Mouse (Mus musculus) heart, adult 2 months (tissue): ENCODE data around the gene Smad1. TPM values are rescaled to one million over a fixed set of nuclear protein-coding genes. Genes with fewer than 3 reads are reported as not detected.
A peak's percentile ranks its signal among the peaks of the same experiment; 100 is the strongest.

ENCODE experiments used
- DNase-seq, 2 experiments: peaks; one replicate each; pipeline ENCODE4 v3.0.0; 2021
- H3K27ac ChIP-seq: fragments of 200-600 bp; 2 replicates; pipeline ENCODE4 v1.8.1; 2022
- H3K27me3 ChIP-seq: fragments of 200-500 bp; 2 replicates; pipeline ENCODE4 v1.6.1; 2012; ENCODE audit warnings: mild to moderate bottlenecking, low read length, inconsistent platforms, mixed read lengths; ENCODE audit not compliant: control insufficient read depth, insufficient read depth
- H3K36me3 ChIP-seq: fragments of 200-500 bp; 2 replicates; pipeline ENCODE4 v1.6.1; 2012; ENCODE audit warnings: low read length, inconsistent platforms; ENCODE audit not compliant: control insufficient read depth, insufficient read depth
- H3K4me1 ChIP-seq: fragments of 200-500 bp; 2 replicates; pipeline ENCODE4 v1.6.1; 2011; ENCODE audit warnings: low read length; ENCODE audit not compliant: control insufficient read depth, insufficient read depth
- H3K4me3 ChIP-seq: fragments of 200-600 bp; 2 replicates; pipeline ENCODE4 v1.8.1; 2022
- H3K79me2 ChIP-seq: fragments of 200-500 bp; replicated peaks from 2 replicates; pipeline ENCODE4 v1.6.1; 2012; ENCODE audit warnings: mild to moderate bottlenecking, inconsistent platforms, low read length, moderate library complexity, mixed read lengths; ENCODE audit not compliant: control insufficient read depth, insufficient read depth
- H3K9ac ChIP-seq: fragments of 200-500 bp; 2 replicates; pipeline ENCODE4 v1.6.1; 2012; ENCODE audit warnings: low read depth, mild to moderate bottlenecking, control low read depth, inconsistent platforms, low read length, mixed read lengths
- CTCF ChIP-seq: fragments of 200-600 bp; IDR thresholded peaks from 2 replicates; pipeline ENCODE4 v1.8.1; 2022; ENCODE audit warnings: antibody characterized with exemption, mild to moderate bottlenecking, moderate library complexity
- EP300 ChIP-seq: fragments of 200-500 bp; IDR thresholded peaks from 2 replicates; pipeline ENCODE4 v1.6.1; 2011; ENCODE audit warnings: low read depth, low read length, control low read depth; ENCODE audit not compliant: insufficient read depth
- POLR2A ChIP-seq: fragments of 200-500 bp; IDR thresholded peaks from 2 replicates; pipeline ENCODE4 v1.6.1; 2011; ENCODE audit warnings: mild to moderate bottlenecking, low read depth, low read length, control low read depth; ENCODE audit not compliant: insufficient read depth
- WGBS: fragments of 180-500 bp; shearing (Covaris S2); methylation state at CpG from one replicate; pipeline ENCODE4 v1.1.7; 2018; 5-methylcytosine and 5-hydroxymethylcytosine counted together
- intact Hi-C: fragments of 180-260 bp; cut with DNase I; formaldehyde crosslinking; loops from one replicate; pipeline ENCODE4 v1.15.1; 2025
- polyA plus RNA-seq: library from polyadenylated mRNA; depleted of rRNA; stranded (reverse); fragments of >200 nt; gene quantifications from 2 replicates; pipeline ENCODE4 v1.2.3, GENCODE M21; 2012
- total RNA-seq, 2 experiments: library from RNA; stranded (reverse); gene quantifications; 2 replicates each; pipeline ENCODE4 v1.2.3; 2021

Gene Smad1
- total and polyA plus RNA-seq, 3 experiments = 12.7 to 18.0 (median 14.0) TPM

- TF ChIP-seq CTCF (no peak), POLR2A (no peak), EP300 (no peak)
- Histone ChIP-seq H3K4me1 (peaks cover 10% of the 10 kb centered on the region), H3K4me3 (no peak overlapping the region; the same call in 1 of the 2 replicates), H3K79me2 (no peaks in the 10 kb centered on the region), H3K27me3 (no peaks in the 10 kb centered on the region), H3K27ac (peak overlapping the region; percentile 80), H3K36me3 (no peaks in the 10 kb centered on the region), H3K9ac (no peak overlapping the region)
- 40% methylated on average over 7 of the region's 7 CpGs for WGBS
- intact Hi-C loops = loop anchor here (2.0 kb wide), 1 partner anchor 22 kb away; no protein-coding TSS in a partner anchor
- DNase-seq = no peak
These were observed 76.2 kb downstream of the Smad1 start for GRCm38 (mm10) chr8:79323121-79323520.

- Histone ChIP-seq H3K36me3 (no peaks in the 10 kb centered on the region), H3K79me2 (no peaks in the 10 kb centered on the region), H3K9ac (no peak overlapping the region), H3K4me1 (no peaks in the 10 kb centered on the region), H3K27ac (no peak overlapping the region), H3K27me3 (no peaks in the 10 kb centered on the region), H3K4me3 (no peak overlapping the region)
- no peak for TF ChIP-seq EP300
- TF ChIP-seq CTCF = no peak
- no peak for TF ChIP-seq POLR2A
- intact Hi-C loops = no loop called here
- DNase-seq = no peak
- 79% methylated on average over 2 of the region's 2 CpGs for WGBS
These were observed 88.5 kb downstream of the Smad1 start for GRCm38 (mm10) chr8:79310801-79311200.

- intact Hi-C loops = no loop called here
- TF ChIP-seq EP300 (no peak), CTCF (no peak), POLR2A (no peak)
- WGBS = 71% methylated on average over 5 of the region's 5 CpGs
- DNase-seq = no peak
- Histone ChIP-seq H3K4me3 (no peak overlapping the region), H3K9ac (no peak overlapping the region), H3K79me2 (no peaks in the 10 kb centered on the region), H3K4me1 (peaks cover 2% of the 10 kb centered on the region), H3K27me3 (no peaks in the 10 kb centered on the region), H3K27ac (no peak overlapping the region), H3K36me3 (no peaks in the 10 kb centered on the region)
These were observed 93.4 kb downstream of the Smad1 start for GRCm38 (mm10) chr8:79305941-79306340.

GRCm38 (mm10) chr8:79301548-79301947, 97.8 kb downstream of the Smad1 start:
- DNase-seq = no peak
- Histone ChIP-seq H3K9ac (no peak overlapping the region), H3K4me1 (peaks cover 2% of the 10 kb centered on the region), H3K79me2 (no peaks in the 10 kb centered on the region), H3K4me3 (no peak overlapping the region), H3K27me3 (no peaks in the 10 kb centered on the region), H3K27ac (no peak overlapping the region; the same call in 1 of the 2 replicates), H3K36me3 (no peaks in the 10 kb centered on the region)
- intact Hi-C loops = loop anchor here (2.0 kb wide), 2 partner anchors 21 to 261 kb away; no protein-coding TSS in a partner anchor
- 42% methylated on average over 3 of the region's 3 CpGs for WGBS
- TF ChIP-seq POLR2A (no peak), EP300 (no peak), CTCF (no peak)

- Histone ChIP-seq H3K79me2 (no peaks in the 10 kb centered on the region), H3K9ac (no peak overlapping the region), H3K4me1 (peaks cover 2% of the 10 kb centered on the region), H3K27ac (peak overlapping the region; percentile 32; the same call in 1 of the 2 replicates), H3K4me3 (no peak overlapping the region), H3K27me3 (no peaks in the 10 kb centered on the region), H3K36me3 (no peaks in the 10 kb centered on the region)
- intact Hi-C loops = loop anchor here (2.0 to 10.0 kb wide), 4 partner anchors 23 to 415 kb away; partner anchors contain the start of genes Abce1 and Anapc10
- peak in 1 of 2 experiments; percentile 40 for DNase-seq
- TF ChIP-seq EP300 (0 out of 2 replicates have a peak, but pooled peaks have one; percentile 30), POLR2A (no peak), CTCF (peak; percentile 85)
- 56% methylated on average over 5 of the region's 5 CpGs for WGBS
These were observed 99.6 kb downstream of the Smad1 start for GRCm38 (mm10) chr8:79299704-79300103.

GRCm38 (mm10) chr8:79297763-79298162, 101.6 kb downstream of the Smad1 start:
- TF ChIP-seq POLR2A (no peak), CTCF (peak; percentile 99; the same call in 1 of the 2 replicates), EP300 (peak; percentile 85)

More at GRCm38 (mm10) chr8:79297763-79298162, 101.6 kb downstream of the Smad1 start:
- Histone ChIP-seq H3K27ac (no peak overlapping the region), H3K27me3 (no peaks in the 10 kb centered on the region), H3K36me3 (peaks cover 5% of the 10 kb centered on the region; the same call in 1 of the 2 replicates), H3K79me2 (no peaks in the 10 kb centered on the region), H3K4me1 (peaks cover 6% of the 10 kb centered on the region), H3K4me3 (no peak overlapping the region), H3K9ac (no peak overlapping the region)
- 28% methylated on average over 3 of the region's 3 CpGs for WGBS
- DNase-seq = peak; percentile 66 to 78
- intact Hi-C loops = loop anchor here (1.0 to 10.0 kb wide), 4 partner anchors 45 to 417 kb away; partner anchors contain the start of genes Abce1 and Anapc10
